Mouse (Mus musculus) hindbrain, postnatal 0 days (tissue): ENCODE results near the gene Trappc6a. TPM values are rescaled to one million over a fixed set of nuclear protein-coding genes. Genes with fewer than 3 reads are reported as not detected.

Source experiments
- ATAC-seq: fragments of 200-750 bp; cut with Nextera tagmentation; 2 replicates; pipeline ENCODE4 v1.8.0; 2017; ENCODE audit warnings: mild to moderate bottlenecking, moderate TSS enrichment, moderate library complexity
- DNase-seq: peaks from one replicate; pipeline ENCODE4 v3.0.0-alpha.2; 2015; ENCODE audit warnings: low spot score
- H3K27ac ChIP-seq: fragments of 300-500 bp; sonication (generic); 2 replicates; pipeline ENCODE4 v1.5.1; 2014; ENCODE audit warnings: mild to moderate bottlenecking
- H3K27me3 ChIP-seq: fragments of 300-500 bp; sonication (generic); 2 replicates; pipeline ENCODE4 v1.6.1; 2014; ENCODE audit warnings: low read length, mixed read lengths; ENCODE audit not compliant: insufficient read depth
- H3K36me3 ChIP-seq: fragments of 300-500 bp; sonication (generic); 2 replicates; pipeline ENCODE4 v1.6.1; 2014; ENCODE audit warnings: low read length, mixed read lengths; ENCODE audit not compliant: insufficient read depth
- H3K4me1 ChIP-seq: fragments of 300-500 bp; sonication (generic); 2 replicates; pipeline ENCODE4 v1.6.1; 2014; ENCODE audit warnings: antibody characterized with exemption, low read length, mixed read lengths; ENCODE audit not compliant: insufficient read depth
- H3K4me2 ChIP-seq: fragments of 300-500 bp; sonication (generic); 2 replicates; pipeline ENCODE4 v1.6.1; 2014; ENCODE audit warnings: low read depth, mild to moderate bottlenecking, low read length, moderate library complexity, mixed read lengths
- H3K4me3 ChIP-seq: fragments of 300-500 bp; sonication (generic); 2 replicates; pipeline ENCODE4 v1.5.1; 2014; ENCODE audit warnings: low read length
- H3K9ac ChIP-seq: fragments of 300-500 bp; sonication (generic); replicated peaks from 2 replicates; pipeline ENCODE4 v1.6.1; 2014; ENCODE audit warnings: mild to moderate bottlenecking, low read length, moderate library complexity, mixed read lengths
- H3K9me3 ChIP-seq: fragments of 300-500 bp; sonication (generic); 2 replicates; pipeline ENCODE4 v1.6.1; 2016; ENCODE audit warnings: low read length, mixed read lengths
- CTCF ChIP-seq: IDR thresholded peaks from 2 replicates; pipeline ENCODE4 v1.5.1; 2016; ENCODE audit warnings: antibody characterized with exemption, control low read depth, low read depth
- WGBS: fragments of 180-500 bp; shearing (Covaris S2); extraction: QIAGEN DNeasy Blood & Tissue Kit; methylation state at CpG from one replicate; pipeline ENCODE4 v1.1.7; 2014; 5-methylcytosine and 5-hydroxymethylcytosine counted together
- polyA plus RNA-seq: library from polyadenylated mRNA; unstranded; fragments of >200 nt; fragmentation: Nextera tagmentation; extraction: Ambion mirVana; gene quantifications from 2 replicates; pipeline ENCODE4 v1.2.1, GENCODE M21; 2015
- total RNA-seq: library from RNA; depleted of rRNA; stranded (reverse); fragments of >200 nt; gene quantifications from 2 replicates; pipeline ENCODE4 v1.2.3, GENCODE M21; 2014; rRNA removed

Trappc6a gene
- 26.4 and 46.5 TPM in 2 replicates for total RNA-seq
- polyA plus RNA-seq = 42.8 and 44.3 TPM in 2 replicates

- TF ChIP-seq CTCF = peak; percentile 42
- Histone ChIP-seq H3K4me1 (peaks cover 11% of the 10 kb centered on the region; the same call in 1 of the 2 replicates), H3K27me3 (no peaks in the 10 kb centered on the region), H3K4me2 (peak within 1 kb of the TSS; percentile 88), H3K9me3 (no peaks in the 10 kb centered on the region), H3K36me3 (no peaks in the 10 kb centered on the region), H3K4me3 (peak within 1 kb of the TSS; percentile 76), H3K27ac (peak within 1 kb of the TSS; percentile 83), H3K9ac (peak within 1 kb of the TSS; percentile 78)
- ATAC-seq (peak; percentile 97), DNase-seq (peak; percentile 96)
- under 1% methylated on average over 56 of the region's 56 CpGs for WGBS
Measured at GRCm38 (mm10) chr7:19508150-19508923, at the start of gene Trappc6a, which contains the start of gene Bloc1s3. TSS of gene Trappc6a (plus strand) at chr7:19508395. TSS of gene Bloc1s3 (minus strand) at chr7:19508367.

GRCm38 (mm10) chr7:19458591-19459111 lies 49.5 kb upstream of the Trappc6a start, which contains the start of gene Mark4:
TSS of gene Mark4 (minus strand) at chr7:19458821.
- WGBS = 1% methylated on average over 23 of the region's 42 CpGs
- Histone ChIP-seq H3K4me2 (peak within 1 kb of the TSS; percentile 95), H3K9me3 (no peaks in the 10 kb centered on the region), H3K4me1 (peaks cover 18% of the 10 kb centered on the region; the same call in 1 of the 2 replicates), H3K36me3 (no peaks in the 10 kb centered on the region), H3K27me3 (no peaks in the 10 kb centered on the region), H3K27ac (peak within 1 kb of the TSS; percentile 78), H3K4me3 (peak within 1 kb of the TSS; percentile 67), H3K9ac (peak within 1 kb of the TSS; percentile 81)
- TF ChIP-seq CTCF = no peak
- DNase-seq = peak; percentile 90
- peak; percentile 85 for ATAC-seq

DNA sequence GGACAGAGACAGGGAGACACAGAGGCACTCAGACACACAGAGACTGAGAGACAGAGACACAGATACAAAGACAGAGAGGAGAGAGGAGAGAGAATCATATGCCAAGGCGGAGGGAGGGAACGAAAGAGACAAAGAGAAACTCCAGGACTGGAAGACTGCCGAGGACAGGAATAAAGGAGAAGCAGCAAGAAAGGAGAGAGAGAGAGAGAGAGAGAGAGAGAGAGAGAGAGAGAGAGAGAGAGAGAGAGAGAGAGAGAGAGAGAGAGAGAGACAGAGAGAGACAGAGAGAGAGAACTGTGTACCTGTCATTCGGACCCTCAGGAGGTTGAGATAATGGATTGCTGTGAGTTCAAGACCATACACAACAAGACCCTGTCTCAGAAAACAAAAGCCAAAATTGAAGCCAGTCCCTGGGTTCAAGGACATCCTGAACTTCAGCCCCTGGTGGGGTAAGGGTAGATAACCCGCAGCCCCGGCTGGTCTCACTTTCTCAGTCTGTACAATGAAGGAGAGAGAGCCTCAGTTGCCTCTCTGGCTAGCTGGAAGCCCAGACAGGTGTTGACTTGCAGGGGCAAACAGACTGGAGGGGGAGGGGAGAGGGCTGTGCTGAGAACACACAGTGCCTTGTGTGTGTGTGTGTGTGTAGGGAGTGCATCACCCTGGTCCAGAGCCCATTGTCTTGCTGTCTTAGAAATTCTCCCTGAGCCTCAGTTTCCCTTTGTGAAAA lies 48.9 kb upstream of the Trappc6a start:
- DNase-seq = no peak
- Histone ChIP-seq H3K9ac (peak overlapping the region; percentile 81), H3K27ac (peak overlapping the region; percentile 78), H3K4me1 (peaks cover 18% of the 10 kb centered on the region; the same call in 1 of the 2 replicates), H3K4me2 (peak overlapping the region; percentile 95), H3K27me3 (no peaks in the 10 kb centered on the region), H3K36me3 (no peaks in the 10 kb centered on the region), H3K9me3 (no peaks in the 10 kb centered on the region), H3K4me3 (peak overlapping the region; percentile 67)
- no peak; the same call in 1 of the 2 replicates for ATAC-seq
- TF ChIP-seq CTCF = 0 out of 2 replicates have a peak, but pooled peaks have one; percentile 3
- WGBS = 18% methylated on average over 6 of the region's 6 CpGs

GRCm38 (mm10) chr7:19460500-19460899 lies 47.7 kb upstream of the Trappc6a start:
- ATAC-seq (no peak), DNase-seq (no peak)
- peaks cover 18% of the 10 kb centered on the region; the same call in 1 of the 2 replicates for H3K4me1 ChIP-seq
- WGBS = 55% methylated on average over 1 of the region's 1 CpGs
- no peak overlapping the region for H3K4me3 ChIP-seq
- no peak overlapping the region for H3K9ac ChIP-seq
- no peaks in the 10 kb centered on the region for H3K9me3 ChIP-seq
- H3K36me3 ChIP-seq = no peaks in the 10 kb centered on the region
- TF ChIP-seq CTCF = no peak
- no peaks in the 10 kb centered on the region for H3K27me3 ChIP-seq
- H3K27ac ChIP-seq = no peak overlapping the region
- no peak overlapping the region for H3K4me2 ChIP-seq

DNA sequence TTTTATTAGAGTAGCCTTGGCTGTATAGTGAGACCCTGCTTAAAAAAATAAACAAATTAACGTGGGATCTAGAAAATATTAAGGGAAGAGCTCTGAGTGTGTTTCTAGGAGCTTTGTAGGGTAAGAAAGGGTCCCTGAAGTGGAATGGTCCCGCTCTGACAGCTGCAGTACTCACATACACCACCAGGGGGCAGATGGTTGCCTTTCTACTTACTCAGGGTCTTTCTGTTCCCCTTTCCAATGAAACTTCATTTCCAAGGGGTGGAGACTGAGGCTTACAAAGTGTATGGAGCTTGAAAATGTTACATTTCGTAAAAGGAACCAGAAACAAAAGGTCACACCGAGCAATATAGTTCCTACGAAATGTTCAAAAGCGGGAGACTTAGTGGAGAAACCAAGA lies 46.7 kb upstream of the Trappc6a start:
- no peak overlapping the region for H3K9ac ChIP-seq
- ATAC-seq = no peak
- WGBS = 8% methylated on average over 6 of the region's 6 CpGs
- DNase-seq = peak; percentile 84
- H3K9me3 ChIP-seq = no peaks in the 10 kb centered on the region
- H3K4me3 ChIP-seq = no peak overlapping the region
- H3K4me1 ChIP-seq = peaks cover 12% of the 10 kb centered on the region; the same call in 1 of the 2 replicates
- peak; percentile 94 for TF ChIP-seq CTCF
- no peaks in the 10 kb centered on the region for H3K36me3 ChIP-seq
- no peak overlapping the region for H3K4me2 ChIP-seq
- no peaks in the 10 kb centered on the region for H3K27me3 ChIP-seq
- no peak overlapping the region for H3K27ac ChIP-seq

- peaks cover 4% of the 10 kb centered on the region; the same call in 1 of the 2 replicates for H3K4me1 ChIP-seq
- no peak overlapping the region for H3K4me3 ChIP-seq
- no peak for ATAC-seq
- H3K27me3 ChIP-seq = no peaks in the 10 kb centered on the region
- no peaks in the 10 kb centered on the region for H3K9me3 ChIP-seq
- H3K4me2 ChIP-seq = no peak overlapping the region
- WGBS = 59% methylated on average over 4 of the region's 4 CpGs
- no peak for TF ChIP-seq CTCF
- H3K36me3 ChIP-seq = no peaks in the 10 kb centered on the region
- no peak overlapping the region for H3K9ac ChIP-seq
- DNase-seq = no peak
- no peak overlapping the region for H3K27ac ChIP-seq
Measured at GRCm38 (mm10) chr7:19462443-19462842, 45.8 kb upstream of the Trappc6a start.
